Mouse (Mus musculus): ENCODE results near the gene Ppm1g.

GRCm38 (mm10) chr5:31253806-31254205 is 33.3 kb upstream of the Ppm1g start:
- TF ChIP-seq USF1 (IDR thresholded peaks at IDR 0.05; ENCODE audit: low read depth), result no peak
- no peak for TF ChIP-seq CTCF (IDR thresholded peaks at IDR 0.05; ENCODE audit: control insufficient read depth, insufficient read depth, insufficient read length)
- TF ChIP-seq MAX (IDR thresholded peaks at IDR 0.05), result no peak
- no peak for TF ChIP-seq CEBPB (IDR thresholded peaks at IDR 0.05; ENCODE audit: low read depth)
- TF ChIP-seq MYOG (IDR thresholded peaks at IDR 0.05; ENCODE audit: control insufficient read depth, extremely low read depth, insufficient read length), result no peak
